Mouse (Mus musculus) lung, postnatal 0 days (tissue): ENCODE data around the gene Clec16a. TPM values are rescaled to one million over a fixed set of nuclear protein-coding genes. Genes with fewer than 3 reads are reported as not detected.

Experiments
- ATAC-seq: fragments of 200-750 bp; cut with Nextera tagmentation; 2 replicates; pipeline ENCODE4 v1.8.0; 2017; ENCODE audit warnings: moderate library complexity
- DNase-seq: peaks from one replicate; pipeline ENCODE4 v3.0.0-alpha.2; 2016; ENCODE audit warnings: low spot score
- H3K27ac ChIP-seq: fragments of 300-500 bp; sonication (generic); 2 replicates; pipeline ENCODE4 v1.5.1; 2014; ENCODE audit warnings: antibody characterized with exemption, mild to moderate bottlenecking, low read length, mixed read lengths
- H3K27me3 ChIP-seq: fragments of 300-500 bp; sonication (generic); replicated peaks from 2 replicates; pipeline ENCODE4 v1.6.1; 2014; ENCODE audit warnings: low read length, mixed read lengths; ENCODE audit not compliant: insufficient read depth
- H3K36me3 ChIP-seq: fragments of 300-500 bp; sonication (generic); 2 replicates; pipeline ENCODE4 v1.6.1; 2014; ENCODE audit warnings: low read length, mixed read lengths; ENCODE audit not compliant: insufficient read depth
- H3K4me1 ChIP-seq: fragments of 300-500 bp; sonication (generic); 2 replicates; pipeline ENCODE4 v1.6.1; 2014; ENCODE audit warnings: antibody characterized with exemption, low read depth, low read length, mixed read lengths; ENCODE audit not compliant: insufficient read depth
- H3K4me2 ChIP-seq: fragments of 300-500 bp; sonication (generic); replicated peaks from 2 replicates; pipeline ENCODE4 v1.6.1; 2014; ENCODE audit warnings: low read depth, mild to moderate bottlenecking, low read length, moderate library complexity, mixed read lengths
- H3K4me3 ChIP-seq: fragments of 300-500 bp; sonication (generic); 2 replicates; pipeline ENCODE4 v1.5.1; 2014; ENCODE audit warnings: low read depth, low read length
- H3K9ac ChIP-seq: fragments of 300-500 bp; sonication (generic); replicated peaks from 2 replicates; pipeline ENCODE4 v1.6.1; 2014; ENCODE audit warnings: low read depth, mild to moderate bottlenecking
- H3K9me3 ChIP-seq: fragments of 300-500 bp; sonication (generic); 2 replicates; pipeline ENCODE4 v1.6.1; 2016; ENCODE audit warnings: low read length, mixed read lengths
- CTCF ChIP-seq: IDR thresholded peaks from 2 replicates; pipeline ENCODE4 v1.5.1; 2016; ENCODE audit warnings: antibody characterized with exemption, mild to moderate bottlenecking
- EP300 ChIP-seq: IDR thresholded peaks from 2 replicates; pipeline ENCODE4 v1.6.1; 2016; ENCODE audit warnings: antibody characterized with exemption, mild to moderate bottlenecking, control low read depth
- WGBS: fragments of 180-500 bp; shearing (Covaris S2); extraction: QIAGEN DNeasy Blood & Tissue Kit; methylation state at CpG from one replicate; pipeline ENCODE4 v1.1.7; 2014; 5-methylcytosine and 5-hydroxymethylcytosine counted together
- polyA plus RNA-seq: library from polyadenylated mRNA; unstranded; fragments of >200 nt; fragmentation: Nextera tagmentation; extraction: Ambion mirVana; gene quantifications from 2 replicates; pipeline ENCODE4 v1.2.1, GENCODE M21; 2015

The Clec16a gene
- polyA plus RNA-seq, 1 experiment from 2014 or later = 32.0 TPM

DNA sequence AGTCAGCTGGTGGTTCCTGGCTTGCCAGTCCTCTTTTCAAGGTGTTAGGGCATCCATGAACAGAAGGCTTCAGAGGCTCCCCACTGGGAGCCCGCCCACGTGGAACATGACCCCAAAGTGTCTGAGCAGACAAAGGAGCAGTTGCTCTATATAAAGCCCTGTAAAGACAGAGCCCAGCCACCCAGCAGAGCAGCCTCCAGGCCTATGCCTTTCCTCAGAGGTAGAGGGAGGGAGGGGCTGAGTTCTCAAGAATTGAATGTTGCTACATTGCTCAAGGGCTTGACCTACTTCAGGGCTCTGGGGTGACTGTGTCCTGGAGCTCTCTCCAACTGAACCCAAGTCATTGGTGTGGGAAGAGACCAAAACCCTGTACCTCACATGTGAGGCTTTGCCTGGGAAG, 155.0 kb downstream of the Clec16a start:
- Histone ChIP-seq H3K4me1 (peaks cover 5% of the 10 kb centered on the region; the same call in 1 of the 2 replicates), H3K36me3 (no peaks in the 10 kb centered on the region), H3K4me2 (no peak overlapping the region), H3K4me3 (no peak overlapping the region), H3K9ac (no peak overlapping the region), H3K27ac (no peak overlapping the region), H3K27me3 (no peaks in the 10 kb centered on the region), H3K9me3 (no peaks in the 10 kb centered on the region)
- ATAC-seq = peak; percentile 70
- peak; percentile 59 for DNase-seq
- 63% methylated on average over 2 of the region's 2 CpGs for WGBS
- TF ChIP-seq CTCF (no peak), EP300 (no peak)

DNA sequence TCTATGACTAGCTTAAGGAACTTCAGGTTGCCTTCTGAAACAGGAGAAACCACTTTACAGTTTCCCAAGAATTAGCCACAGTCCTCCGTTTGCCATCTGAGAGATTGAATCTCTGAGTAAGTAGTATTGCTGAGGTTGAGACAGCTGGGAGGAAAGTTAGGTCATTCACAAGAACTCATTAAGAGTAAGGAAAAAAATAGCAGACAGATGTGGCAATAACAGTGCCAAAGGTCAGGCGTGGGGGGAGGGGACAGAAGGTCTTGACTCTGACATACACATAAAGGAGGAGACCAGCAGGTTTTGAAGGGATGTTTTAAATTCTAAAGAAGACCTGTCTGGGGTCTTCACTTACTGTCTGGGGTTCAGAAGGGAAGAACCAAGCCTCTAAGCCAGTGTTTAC, 157.3 kb downstream of the Clec16a start:
- H3K4me1 ChIP-seq = peaks cover 5% of the 10 kb centered on the region; the same call in 1 of the 2 replicates
- WGBS = 61% methylated on average over 2 of the region's 2 CpGs
- H3K36me3 ChIP-seq = no peaks in the 10 kb centered on the region
- H3K9ac ChIP-seq = no peak overlapping the region
- TF ChIP-seq CTCF (no peak), EP300 (0 out of 2 replicates have a peak, but pooled peaks have one; percentile 13)
- no peak overlapping the region for H3K27ac ChIP-seq
- no peak overlapping the region for H3K4me3 ChIP-seq
- no peaks in the 10 kb centered on the region for H3K27me3 ChIP-seq
- no peak for ATAC-seq
- no peak overlapping the region for H3K4me2 ChIP-seq
- H3K9me3 ChIP-seq = no peaks in the 10 kb centered on the region
- DNase-seq = peak; percentile 46

DNA sequence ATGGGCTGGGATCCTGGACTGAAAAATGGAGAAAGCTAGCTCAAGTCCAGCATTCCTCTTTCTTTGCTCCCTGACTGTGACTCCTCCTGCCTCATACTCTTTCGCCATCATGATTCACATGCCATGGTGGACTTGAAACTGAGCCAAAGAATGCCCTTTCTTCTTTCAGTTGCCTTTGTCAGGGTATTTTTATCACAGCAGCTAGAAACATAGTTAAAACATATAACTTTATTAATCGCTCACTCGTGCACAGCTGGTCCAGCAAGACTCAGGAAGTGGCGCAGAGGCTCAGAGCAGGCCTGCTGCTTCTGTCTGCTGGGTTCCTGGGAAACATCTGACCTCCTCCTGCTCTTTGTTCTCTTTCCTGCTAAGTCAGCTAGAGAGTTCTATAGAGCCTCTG, 158.8 kb downstream of the Clec16a start:
- Histone ChIP-seq H3K4me1 (peaks cover 5% of the 10 kb centered on the region; the same call in 1 of the 2 replicates), H3K4me3 (no peak overlapping the region), H3K36me3 (no peaks in the 10 kb centered on the region), H3K4me2 (no peak overlapping the region), H3K9ac (no peak overlapping the region), H3K9me3 (no peaks in the 10 kb centered on the region), H3K27ac (no peak overlapping the region), H3K27me3 (no peaks in the 10 kb centered on the region)
- ATAC-seq (peak; percentile 35; the same call in 1 of the 2 replicates), DNase-seq (peak; percentile 60)
- TF ChIP-seq EP300 (no peak), CTCF (no peak)
- 42% methylated on average over 4 of the region's 4 CpGs for WGBS

DNA sequence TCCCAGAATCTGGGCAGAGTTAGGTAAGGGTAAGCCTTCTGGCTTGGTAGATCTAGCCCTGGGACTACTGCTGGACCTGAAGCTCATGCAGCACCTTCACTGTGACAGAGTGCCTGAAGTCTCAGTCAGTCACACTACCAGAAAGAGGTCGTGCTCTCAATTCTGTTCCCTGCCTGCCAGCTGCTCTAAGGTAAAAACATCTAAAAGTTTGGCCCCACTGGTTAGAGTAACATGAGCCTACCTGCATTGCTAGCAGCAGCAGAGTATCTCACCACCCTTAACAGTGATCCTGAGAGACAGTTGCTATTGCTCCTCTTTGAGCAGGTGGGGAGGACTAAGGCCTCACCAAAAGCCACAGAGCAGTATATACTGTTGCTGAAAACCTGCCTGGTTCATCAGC, 160.3 kb downstream of the Clec16a start:
- Histone ChIP-seq H3K9me3 (no peaks in the 10 kb centered on the region), H3K4me1 (peaks cover 5% of the 10 kb centered on the region; the same call in 1 of the 2 replicates), H3K4me2 (no peak overlapping the region), H3K27me3 (no peaks in the 10 kb centered on the region), H3K4me3 (no peak overlapping the region), H3K9ac (no peak overlapping the region), H3K27ac (no peak overlapping the region), H3K36me3 (no peaks in the 10 kb centered on the region)
- DNase-seq (no peak), ATAC-seq (no peak)
- 92% methylated on average over 1 of the region's 1 CpGs for WGBS
- TF ChIP-seq CTCF (no peak), EP300 (no peak)

DNA sequence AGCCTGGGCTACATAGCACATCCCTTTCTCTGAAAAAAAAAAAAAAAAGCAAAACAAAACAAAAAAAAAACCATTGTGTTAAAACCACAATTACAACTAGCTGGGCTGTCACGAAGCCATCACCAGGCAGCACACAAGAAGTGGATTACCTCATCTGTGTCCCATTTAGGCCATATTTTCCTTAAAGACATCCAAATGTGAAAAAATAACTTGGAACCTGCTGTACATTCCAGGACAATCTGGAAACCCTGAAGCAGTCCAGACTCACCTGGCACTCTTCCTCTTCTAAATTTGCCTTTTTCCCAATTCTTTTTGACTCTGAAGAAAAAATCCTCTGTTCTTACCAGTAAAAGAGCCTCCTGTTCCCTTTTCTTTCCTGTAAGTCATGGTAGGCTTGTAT, 166.4 kb downstream of the Clec16a start:
- WGBS = 89% methylated on average over 1 of the region's 1 CpGs
- H3K4me3 ChIP-seq = no peak overlapping the region
- no peak overlapping the region for H3K9ac ChIP-seq
- no peaks in the 10 kb centered on the region for H3K36me3 ChIP-seq
- ATAC-seq = no peak
- DNase-seq = no peak
- H3K4me1 ChIP-seq = no peaks in the 10 kb centered on the region
- H3K9me3 ChIP-seq = no peaks in the 10 kb centered on the region
- H3K27ac ChIP-seq = no peak overlapping the region
- no peak for TF ChIP-seq EP300
- TF ChIP-seq CTCF = no peak
- no peaks in the 10 kb centered on the region for H3K27me3 ChIP-seq
- H3K4me2 ChIP-seq = no peak overlapping the region

DNA sequence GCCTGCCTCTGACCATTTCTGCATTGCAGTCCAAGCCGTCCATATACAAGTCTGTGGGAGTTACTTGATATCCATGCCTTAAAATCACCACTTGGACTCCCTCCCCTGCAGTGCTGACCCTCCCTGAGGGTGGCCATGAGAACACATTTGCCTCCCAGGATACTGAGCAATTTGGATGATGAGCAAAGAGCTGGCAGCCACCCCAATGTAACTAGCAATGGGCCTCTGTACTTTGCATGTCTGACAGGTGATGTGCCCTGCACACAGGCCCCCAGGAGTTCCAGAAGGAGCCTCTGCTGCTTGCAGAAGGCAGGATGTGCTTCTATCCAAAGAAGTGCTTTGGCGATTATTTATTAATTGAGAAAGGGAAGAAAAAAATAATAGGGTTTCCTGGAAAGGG, 167.9 kb downstream of the Clec16a start:
- DNase-seq = no peak
- Histone ChIP-seq H3K36me3 (no peaks in the 10 kb centered on the region), H3K27me3 (no peaks in the 10 kb centered on the region), H3K9ac (no peak overlapping the region), H3K4me1 (no peaks in the 10 kb centered on the region), H3K4me3 (no peak overlapping the region), H3K4me2 (no peak overlapping the region), H3K27ac (no peak overlapping the region), H3K9me3 (no peaks in the 10 kb centered on the region)
- ATAC-seq = no peak
- TF ChIP-seq EP300 = no peak
- no peak for TF ChIP-seq CTCF
- WGBS = 53% methylated on average over 2 of the region's 2 CpGs
